In genomic region chr14:35157069-35157655, GRCm38 (mm10) we compare ENCODE assay signal across 9 mouse cellular contexts.
A peak's percentile ranks its signal among the peaks of the same experiment; 100 is the strongest.
DNase-seq lines count a peak whose midpoint lies in the region; ATAC-seq lines count a peak whose summit lies in the region.
"Had no signal": no experiment of that assay in that cellular context is flagged by ENCODE, and none has a peak within 500 bp of the region (broad histone marks: within the 10 kb centered on the region; RNA-seq: fewer than 3 reads in every experiment).

No protein-coding gene starts in this region.

- no peak overlapping the region for H3K4me2 ChIP-seq in hindbrain, embryonic 12.5 days (replicated peaks)
- H3K4me2 ChIP-seq in midbrain, embryonic 14.5 days (ENCODE audit: low read length), result no peak overlapping the region
- H3K4me2 ChIP-seq: lung, embryonic 15.5 days had no signal

- no peaks in the 10 kb centered on the region for H3K4me1 ChIP-seq in hindbrain, embryonic 12.5 days
- H3K4me1 ChIP-seq in midbrain, embryonic 14.5 days (ENCODE audit: control insufficient read depth, insufficient read depth, low read length), result no peaks in the 10 kb centered on the region

- peak; percentile 74 to 75 for DNase-seq in cerebellum, postnatal 10 days
- DNase-seq in cerebellum, adult 9-11 months, result no peak
- peak; percentile 13 to 26 for DNase-seq in left cerebral cortex, adult 18-20 months (ENCODE audit: low spot score in 2 of 2)
- no peak for DNase-seq in left cerebral cortex, adult 8-10 months (ENCODE audit: low spot score in 2 of 2)
- peak; percentile 67 for DNase-seq in midbrain, embryonic 14.5 days
- DNase-seq in layer of hippocampus, adult 9-10 months (ENCODE audit: low spot score), result no peak
- no peak for DNase-seq in testis, postnatal 10 days (ENCODE audit: low spot score)

- no peak overlapping the region for H3K9ac ChIP-seq in hindbrain, embryonic 12.5 days
- no peak overlapping the region for H3K9ac ChIP-seq in midbrain, embryonic 14.5 days (replicated peaks; ENCODE audit: low read length)
- H3K9ac ChIP-seq: lung, embryonic 15.5 days had no signal

- no peak overlapping the region for H3K4me3 ChIP-seq in hindbrain, embryonic 12.5 days
- no peak overlapping the region for H3K4me3 ChIP-seq in midbrain, embryonic 14.5 days (replicated peaks; ENCODE audit: low read depth, low read length)
- H3K4me3 ChIP-seq: lung, embryonic 15.5 days had no signal

- H3K9me3 ChIP-seq in hindbrain, embryonic 12.5 days (replicated peaks), result no peaks in the 10 kb centered on the region
- no peaks in the 10 kb centered on the region for H3K9me3 ChIP-seq in midbrain, embryonic 14.5 days (ENCODE audit: control insufficient read depth, low read length)
- H3K9me3 ChIP-seq: lung, embryonic 15.5 days had no signal

- peak; percentile 42; the same call in 1 of the 2 replicates for ATAC-seq in hindbrain, embryonic 12.5 days (ENCODE audit: low FRiP score)
- ATAC-seq in midbrain, embryonic 14.5 days (ENCODE audit: low FRiP score, low TSS enrichment), result peak; percentile 49

- H3K27ac ChIP-seq in hindbrain, embryonic 12.5 days, result no peak overlapping the region
- H3K27ac ChIP-seq in midbrain, embryonic 14.5 days (replicated peaks; ENCODE audit: low read depth, low read length), result no peak overlapping the region
- H3K27ac ChIP-seq: lung, embryonic 15.5 days had no signal

- no peaks in the 10 kb centered on the region for H3K27me3 ChIP-seq in hindbrain, embryonic 12.5 days
- H3K27me3 ChIP-seq in midbrain, embryonic 14.5 days (ENCODE audit: control insufficient read depth, insufficient read depth, low read length), result no peaks in the 10 kb centered on the region
- H3K27me3 ChIP-seq: lung, embryonic 15.5 days had no signal

- no peaks in the 10 kb centered on the region for H3K36me3 ChIP-seq in hindbrain, embryonic 12.5 days
- H3K36me3 ChIP-seq in midbrain, embryonic 14.5 days (ENCODE audit: control insufficient read depth, insufficient read depth, low read length), result no peaks in the 10 kb centered on the region
- H3K36me3 ChIP-seq: lung, embryonic 15.5 days had no signal

- 77% methylated on average over 7 of the region's 7 CpGs for WGBS in hindbrain, embryonic 12.5 days
- 76% methylated on average over 7 of the region's 7 CpGs for WGBS in midbrain, embryonic 14.5 days

Comparison
In these comparisons a context has a peak if more than half of its experiments do, and no peak if none do; other contexts are left out.
1. DNase-seq: peak in cerebellum, postnatal 10 days (2 of 2), left cerebral cortex, adult 18-20 months (2 of 2) and midbrain, embryonic 14.5 days (single experiment); none in cerebellum, adult 9-11 months (single experiment), left cerebral cortex, adult 8-10 months (0 of 2), layer of hippocampus, adult 9-10 months (single experiment) and testis, postnatal 10 days (single experiment).